26 mouse cellular contexts compared by ENCODE assay signal in the genomic region with DNA sequence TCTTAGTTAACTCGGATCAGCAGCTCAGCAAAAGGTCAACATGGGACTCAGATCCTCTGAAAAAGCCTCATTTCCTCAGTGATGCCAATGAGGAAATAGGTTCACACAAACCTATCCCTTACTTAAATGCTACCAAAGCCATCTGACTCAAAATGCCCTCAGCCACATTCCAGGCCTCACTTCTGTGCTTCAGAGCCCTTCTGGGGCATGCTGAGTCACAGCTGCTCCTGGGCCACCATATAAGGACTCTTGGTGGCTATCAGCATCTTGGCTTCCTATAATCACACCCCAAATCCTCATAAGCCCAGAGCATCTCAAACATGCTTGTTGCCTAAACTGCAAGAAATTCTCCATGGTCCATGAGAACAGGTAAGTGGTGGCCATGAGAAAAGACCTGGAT. TPM values are rescaled to one million over a fixed set of nuclear protein-coding genes. Genes with fewer than 3 reads are reported as not detected.
DNase-seq lines count a peak whose midpoint lies in the region; ATAC-seq and TF ChIP-seq lines count a peak whose summit lies in the region.
"Had no signal": no experiment of that assay in that cellular context is flagged by ENCODE, and none has a peak within 500 bp of the region (broad histone marks: within the 10 kb centered on the region; RNA-seq: fewer than 3 reads in every experiment).

No protein-coding gene starts in this region.

- no peak overlapping the region for H3K4me3 ChIP-seq in stomach, postnatal 0 days (ENCODE audit: low read depth, low read length)
- H3K4me3 ChIP-seq in kidney, embryonic 14.5 days (ENCODE audit: low read length), result no peak overlapping the region
- H3K4me3 ChIP-seq: forebrain, embryonic 12.5 days; forebrain, embryonic 15.5 days; heart, adult 2 months; heart, embryonic 10.5 days; heart, embryonic 13.5 days had no signal

- H3K9ac ChIP-seq in stomach, postnatal 0 days (ENCODE audit: low read length), result no peak overlapping the region
- no peak overlapping the region for H3K9ac ChIP-seq in kidney, embryonic 14.5 days (ENCODE audit: low read depth, low read length)
- H3K9ac ChIP-seq: forebrain, embryonic 12.5 days; forebrain, embryonic 15.5 days; heart, embryonic 13.5 days; hindbrain, embryonic 14.5 days had no signal

- WGBS in stomach, postnatal 0 days, result 76% methylated on average over 1 of the region's 1 CpGs
- 69% methylated on average over 1 of the region's 1 CpGs for WGBS in kidney, embryonic 14.5 days

- ATAC-seq in stomach, postnatal 0 days (ENCODE audit: low FRiP score, low TSS enrichment), result no peak
- no peak for ATAC-seq in kidney, embryonic 14.5 days (ENCODE audit: low FRiP score, low TSS enrichment)
- ATAC-seq: forebrain, embryonic 15.5 days; hindbrain, postnatal 0 days; inflammation-experienced regulatory T-cells, adult 6 months; intestine, embryonic 16.5 days had no signal

- TF ChIP-seq EP300 in stomach, postnatal 0 days (optimal IDR thresholded peaks at IDR 0.05), result no peak

- no peak overlapping the region for H3K27ac ChIP-seq in stomach, postnatal 0 days (replicated peaks)
- H3K27ac ChIP-seq in kidney, embryonic 14.5 days (ENCODE audit: low read depth, low read length), result no peak overlapping the region
- H3K27ac ChIP-seq: forebrain, embryonic 12.5 days; forebrain, embryonic 15.5 days; heart, adult 2 months; heart, embryonic 10.5 days; heart, embryonic 13.5 days; hindbrain, embryonic 14.5 days; hindbrain, postnatal 0 days had no signal

- no peaks in the 10 kb centered on the region for H3K4me1 ChIP-seq in stomach, postnatal 0 days (replicated peaks; ENCODE audit: control insufficient read depth, insufficient read depth)
- no peaks in the 10 kb centered on the region for H3K4me1 ChIP-seq in kidney, embryonic 14.5 days (ENCODE audit: control insufficient read depth, insufficient read depth, low read length)
- H3K4me1 ChIP-seq: forebrain, embryonic 12.5 days; forebrain, embryonic 15.5 days had no signal

- peak; percentile 34 for DNase-seq in adrenal gland, adult 2 months
- DNase-seq in adrenal gland, postnatal 4 days (ENCODE audit: low spot score in 2 of 2), result no peak
- peak; percentile 19 for DNase-seq in Muller cell, postnatal 12 days (ENCODE audit: inconsistent ontology term)
- peak; percentile 21 for DNase-seq in adipocyte (ENCODE audit: low spot score)
- DNase-seq in right cerebral cortex, postnatal 14 days, result no peak
- DNase-seq in stomach, postnatal 0 days (ENCODE audit: low spot score), result no peak
- no peak for DNase-seq in lung, postnatal 25 days (ENCODE audit: low spot score)
- DNase-seq: adrenal gland, adult 8-10 months; adrenal gland, postnatal 25 days; cerebellum, adult 18-20 months; cerebellum, adult 9-10 months; cerebellum, postnatal 14 days; gastrocnemius, postnatal 10 days; gastrocnemius, postnatal 36 days; heart, adult 2 months; heart, postnatal 14 days; heart, postnatal 4 days had no signal

- no peak overlapping the region for H3K4me2 ChIP-seq in stomach, postnatal 0 days (replicated peaks; ENCODE audit: low read depth)
- H3K4me2 ChIP-seq in kidney, embryonic 14.5 days (replicated peaks; ENCODE audit: low read depth, low read length), result no peak overlapping the region
- H3K4me2 ChIP-seq: forebrain, embryonic 12.5 days; forebrain, embryonic 15.5 days; heart, embryonic 13.5 days; hindbrain, embryonic 14.5 days had no signal

- H3K36me3 ChIP-seq in stomach, postnatal 0 days (ENCODE audit: control insufficient read depth, insufficient read depth, low read length), result no peaks in the 10 kb centered on the region; the same call in 1 of the 2 replicates
- no peaks in the 10 kb centered on the region for H3K36me3 ChIP-seq in kidney, embryonic 14.5 days (ENCODE audit: control insufficient read depth, insufficient read depth, low read length)
- H3K36me3 ChIP-seq: forebrain, embryonic 12.5 days; forebrain, embryonic 15.5 days; heart, embryonic 10.5 days; heart, embryonic 13.5 days had no signal

- H3K9me3 ChIP-seq in stomach, postnatal 0 days (ENCODE audit: control insufficient read depth, low read length), result no peaks in the 10 kb centered on the region
- H3K9me3 ChIP-seq in kidney, embryonic 14.5 days (ENCODE audit: control insufficient read depth, low read length), result no peaks in the 10 kb centered on the region
- H3K9me3 ChIP-seq: forebrain, embryonic 12.5 days; forebrain, embryonic 15.5 days; heart, embryonic 10.5 days; heart, embryonic 13.5 days had no signal

- no peaks in the 10 kb centered on the region for H3K27me3 ChIP-seq in stomach, postnatal 0 days (ENCODE audit: control insufficient read depth, insufficient read depth, low read length)
- no peaks in the 10 kb centered on the region for H3K27me3 ChIP-seq in kidney, embryonic 14.5 days (ENCODE audit: control insufficient read depth, insufficient read depth, low read length)
- H3K27me3 ChIP-seq: forebrain, embryonic 12.5 days; forebrain, embryonic 15.5 days; heart, embryonic 13.5 days had no signal

- no peak for TF ChIP-seq CTCF in stomach, postnatal 0 days (IDR thresholded peaks at IDR 0.05; ENCODE audit: low read depth)

RNA-seq across cellular contexts. Expression of a gene that starts 23.5 kb away (rescaled TPM):
- 1 to 10 TPM; 2.8 to 5.3 TPM for total RNA-seq in adrenal gland, adult 2 months (2021)
- 3.3 and 3.9 TPM in 2 replicates for polyA plus RNA-seq in adrenal gland, adult 2 months (2012; rRNA removed)
- 1 to 10 TPM; 7.8 to 9.8 TPM for total RNA-seq in adrenal gland, postnatal 4 days (2021)
- polyA plus RNA-seq in stomach, postnatal 0 days (2015; fragmentation: Nextera tagmentation; extraction: Ambion mirVana), result 6.0 and 6.3 TPM in 2 replicates
- 5.2 and 5.5 TPM in 2 replicates for polyA plus RNA-seq in kidney, embryonic 14.5 days (2014; fragmentation: Nextera tagmentation; extraction: Ambion mirVana)

Comparison
In these comparisons a context has a peak if more than half of its experiments do, and no peak if none do; other contexts are left out.
1. DNase-seq: peak in adrenal gland, adult 2 months (single experiment), Muller cell, postnatal 12 days (single experiment) and adipocyte (single experiment); none in adrenal gland, postnatal 4 days (0 of 2), right cerebral cortex, postnatal 14 days (single experiment), stomach, postnatal 0 days (single experiment) and lung, postnatal 25 days (single experiment).